Mouse (Mus musculus) brain, adult 10 weeks (tissue): ENCODE results near the gene Snta1. TPM values are rescaled to one million over a fixed set of nuclear protein-coding genes. Genes with fewer than 3 reads are reported as not detected.

Source experiments
- polyA plus RNA-seq: library from polyadenylated mRNA; stranded (reverse); fragments of 350-450 nt; fragmentation: Illumina TruSeq; extraction: RNeasy Lipid Tissue Mini Kit (QIAGEN cat#74804); gene quantifications from one replicate; pipeline ENCODE4 v1.2.3, GENCODE M21; 2015; ENCODE audit warnings: low read depth, low replicate concordance

Gene Snta1
- 28.1 TPM for polyA plus RNA-seq

GRCm38 (mm10) chr2:154407643-154408445 is at the start of gene Snta1:
TSS of gene Snta1 (minus strand) at chr2:154408099.

GRCm38 (mm10) chr2:154436458-154437190 is 28.7 kb upstream of the Snta1 start, which contains the start of gene Cbfa2t2:
TSS of gene Cbfa2t2 (plus strand) at chr2:154436481.

GRCm38 (mm10) chr2:154372842-154373500 is 34.9 kb downstream of the Snta1 start, which contains the start of gene Cdk5rap1:
TSS of gene Cdk5rap1 (minus strand) at chr2:154373010.

Other genes starting within 250 kb of the Snta1 start
- gene Bpifa5, start 245.5 kb downstream of the Snta1 start, polyA plus RNA-seq: not detected
- gene Bpifb1, start 217.3 kb downstream of the Snta1 start, polyA plus RNA-seq: not detected
- not detected for gene Bpifb5, start 184.4 kb downstream of the Snta1 start, polyA plus RNA-seq
- not detected for gene Bpifb9a, start 150.2 kb downstream of the Snta1 start, polyA plus RNA-seq
- not detected for gene Bpifb9b, start 100.9 kb downstream of the Snta1 start, polyA plus RNA-seq
- 13.5 TPM for gene Cdk5rap1, start 35.1 kb downstream of the Snta1 start, polyA plus RNA-seq
- 25.2 TPM for gene Cbfa2t2, start 28.4 kb upstream of the Snta1 start, polyA plus RNA-seq
- not detected for gene 1700003F12Rik, start 139.0 kb upstream of the Snta1 start, polyA plus RNA-seq
- not detected for gene Actl10, start 143.7 kb upstream of the Snta1 start, polyA plus RNA-seq
- gene Necab3, start 150.8 kb upstream of the Snta1 start, polyA plus RNA-seq: 83.4 TPM
- 12.2 TPM for gene E2f1, start 161.8 kb upstream of the Snta1 start, polyA plus RNA-seq
- 16.4 TPM for gene Pxmp4, start 195.6 kb upstream of the Snta1 start, polyA plus RNA-seq
- 6.8 TPM for gene Zfp341, start 205.2 kb upstream of the Snta1 start, polyA plus RNA-seq
- gene 4930519P11Rik, start 205.3 kb upstream of the Snta1 start, polyA plus RNA-seq: not detected
- gene Chmp4b, start 243.6 kb upstream of the Snta1 start, polyA plus RNA-seq: 245 TPM